Mouse (Mus musculus): ENCODE data around the gene Gm28308.

DNA sequence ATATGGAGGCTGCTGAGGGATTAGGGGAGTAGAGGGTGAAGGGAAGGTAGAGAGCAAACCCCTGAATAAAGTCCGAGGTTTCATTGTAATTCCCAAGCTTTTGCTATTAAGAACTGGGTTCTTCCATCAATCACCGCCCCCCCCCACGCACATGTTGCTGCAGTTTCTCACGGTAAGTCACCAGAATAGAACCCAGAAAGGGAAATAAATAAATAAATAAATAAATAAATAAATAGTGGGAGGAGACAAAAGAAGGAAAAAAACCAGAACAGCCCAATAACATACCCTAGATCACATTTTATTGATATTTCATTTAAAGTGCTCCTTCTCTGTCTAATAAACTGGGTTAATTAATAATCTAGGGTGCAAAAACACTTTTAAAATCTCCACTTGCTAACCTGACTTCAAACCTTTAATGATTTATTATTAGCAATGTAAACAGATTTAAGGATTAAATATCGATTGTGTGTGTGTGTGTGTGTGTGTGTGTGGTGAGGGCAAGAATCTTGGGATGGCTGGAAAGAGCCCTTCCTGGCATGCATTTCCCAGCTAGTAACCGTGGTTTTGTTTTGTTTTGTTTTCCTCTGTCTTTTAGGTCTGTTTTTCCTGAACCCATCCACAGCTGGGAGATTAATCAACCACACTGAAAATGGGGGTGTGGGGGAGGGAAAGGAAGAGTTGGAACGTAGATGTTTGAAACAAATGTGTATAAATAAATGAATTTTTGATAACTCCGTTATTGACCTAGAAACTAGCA is 51.6 kb downstream of the Gm28308 start:
- TF ChIP-seq CTCF (IDR thresholded peaks at IDR 0.05; ENCODE audit: extremely low read depth, insufficient read depth, insufficient read length, insufficient replicate concordance): no peak
- TF ChIP-seq POLR2A (IDR thresholded peaks at IDR 0.05; ENCODE audit: low read depth, low read length): no peak
